Mouse (Mus musculus): Measurements from ENCODE around the gene Med1.
"Not testable (repeated sequence)": the region's sequence is repeated elsewhere in the genome, so short reads cannot be mapped to it uniquely, and the experiment has no call there.

- not testable (repeated sequence) for TF ChIP-seq CTCF, POLR2A (IDR thresholded peaks at IDR 0.05; ENCODE audit: insufficient read depth, low read depth, low read length)
Measured at GRCm38 (mm10) chr11:98182149-98182548, 10.9 kb downstream of the Med1 start.
